11 mouse cellular contexts compared by ENCODE assay signal in genomic region chr12:83752495-83752894, GRCm38 (mm10). TPM values are rescaled to one million over a fixed set of nuclear protein-coding genes. Genes with fewer than 3 reads are reported as not detected.
DNase-seq lines count a peak whose midpoint lies in the region; ATAC-seq and TF ChIP-seq lines count a peak whose summit lies in the region.
"Had no signal": no experiment of that assay in that cellular context is flagged by ENCODE, and none has a peak within 500 bp of the region (broad histone marks: within the 10 kb centered on the region; RNA-seq: fewer than 3 reads in every experiment).

No protein-coding gene starts in this region.

- DNase-seq in heart, adult 11 months: peak; percentile 95
- no peak for DNase-seq in heart, embryonic 10.5 days (ENCODE audit: low spot score)
- peak; percentile 97 for DNase-seq in lung, embryonic 14.5 days
- DNase-seq in lung, postnatal 25 days (ENCODE audit: low spot score): no peak
- peak; percentile 47 to 48 for DNase-seq in heart, postnatal 14 days
- peak; percentile 64 for DNase-seq in ovary, postnatal 14 days (ENCODE audit: low spot score)
- no peak for DNase-seq in cerebellum, postnatal 25 days
- no peak for DNase-seq in gastrocnemius, postnatal 36 days
- DNase-seq: layer of hippocampus, adult 9-11 months had no signal

- H3K9me3 ChIP-seq in heart, embryonic 10.5 days: no peaks in the 10 kb centered on the region
- H3K9me3 ChIP-seq in lung, embryonic 14.5 days (ENCODE audit: low read depth, low read length): no peaks in the 10 kb centered on the region
- H3K9me3 ChIP-seq: liver, embryonic 15.5 days had no signal

- no peak overlapping the region for H3K9ac ChIP-seq in lung, embryonic 14.5 days
- H3K9ac ChIP-seq: liver, embryonic 15.5 days had no signal

- no peaks in the 10 kb centered on the region for H3K27me3 ChIP-seq in heart, embryonic 10.5 days (ENCODE audit: insufficient read depth, poor library complexity, severe bottlenecking)
- no peaks in the 10 kb centered on the region for H3K27me3 ChIP-seq in lung, embryonic 14.5 days (ENCODE audit: insufficient read depth, low read length)

- 31% methylated on average over 2 of the region's 2 CpGs for WGBS in heart, embryonic 10.5 days
- whole genome bisulfite sequencing in lung, embryonic 14.5 days: 21% methylated on average over 2 of the region's 2 CpGs

- H3K36me3 ChIP-seq in heart, embryonic 10.5 days: no peaks in the 10 kb centered on the region
- no peaks in the 10 kb centered on the region for H3K36me3 ChIP-seq in lung, embryonic 14.5 days (ENCODE audit: insufficient read depth)
- H3K36me3 ChIP-seq: liver, embryonic 15.5 days had no signal

- no peak overlapping the region for H3K4me3 ChIP-seq in heart, embryonic 10.5 days
- no peak overlapping the region for H3K4me3 ChIP-seq in lung, embryonic 14.5 days (ENCODE audit: low read depth, low read length)
- H3K4me3 ChIP-seq: liver, embryonic 15.5 days had no signal

- no peak overlapping the region for H3K4me2 ChIP-seq in lung, embryonic 14.5 days
- H3K4me2 ChIP-seq: liver, embryonic 15.5 days had no signal

- TF ChIP-seq CTCF in lung, embryonic 14.5 days (IDR thresholded peaks at IDR 0.05; ENCODE audit: low read depth): no peak

- intact Hi-C loops in heart, postnatal 14 days (cut with DNase I): no loop called here
- intact Hi-C loops in gastrocnemius, postnatal 36 days (cut with DNase I): no loop called here

- peaks cover 7% of the 10 kb centered on the region for H3K4me1 ChIP-seq in heart, embryonic 10.5 days
- peaks cover 5% of the 10 kb centered on the region for H3K4me1 ChIP-seq in lung, embryonic 14.5 days (ENCODE audit: insufficient read depth)
- H3K4me1 ChIP-seq: liver, embryonic 15.5 days had no signal

- no peak overlapping the region for H3K27ac ChIP-seq in heart, embryonic 10.5 days
- H3K27ac ChIP-seq in lung, embryonic 14.5 days (ENCODE audit: low read depth): no peak overlapping the region
- H3K27ac ChIP-seq: liver, embryonic 15.5 days had no signal

- peak; percentile 92 for ATAC-seq in lung, embryonic 14.5 days (ENCODE audit: insufficient read depth)

RNA-seq across cellular contexts. Expression of gene Papln, which starts 10.9 kb away (rescaled TPM):
- 0.15 and 0.38 TPM in 2 replicates for polyA plus RNA-seq in heart, embryonic 10.5 days (2016; fragmentation: Nextera tagmentation; extraction: Ambion mirVana)
- polyA plus RNA-seq in lung, embryonic 14.5 days (2014; fragmentation: Nextera tagmentation; extraction: Ambion mirVana): 0.67 and 0.73 TPM in 2 replicates
- 10 to 100 TPM; 21.8 to 24.8 TPM for total RNA-seq in heart, postnatal 14 days (2021)
- total RNA-seq in gastrocnemius, postnatal 36 days (2021): 1 to 10 TPM; 1.4 to 1.9 TPM
- polyA plus RNA-seq: embryonic facial prominence, embryonic 11.5 days had no signal

Comparison
In these comparisons a context has a peak if more than half of its experiments do, and no peak if none do; other contexts are left out.
1. DNase-seq: peak in heart, adult 11 months (single experiment), lung, embryonic 14.5 days (single experiment), heart, postnatal 14 days (2 of 2) and ovary, postnatal 14 days (single experiment); none in heart, embryonic 10.5 days (single experiment), lung, postnatal 25 days (single experiment), cerebellum, postnatal 25 days (0 of 2) and gastrocnemius, postnatal 36 days (0 of 2).
2. RNA of gene Papln, which starts 10.9 kb away (total RNA-seq): 21.8 to 24.8 TPM in heart, postnatal 14 days; 1.4 to 1.9 TPM in gastrocnemius, postnatal 36 days; every median in the first group is over 4 times any median in the second.